Mouse (Mus musculus) lung, embryonic 15.5 days (tissue): ENCODE data around the gene Ache. TPM values are rescaled to one million over a fixed set of nuclear protein-coding genes. Genes with fewer than 3 reads are reported as not detected.

Experiments used
- ATAC-seq: fragments of 200-750 bp; cut with Nextera tagmentation; 2 replicates; pipeline ENCODE4 v1.8.0; 2017; ENCODE audit warnings: moderate number of reproducible peaks, borderline replicate concordance; ENCODE audit not compliant: low FRiP score, low TSS enrichment; ENCODE audit errors: extremely low read depth
- H3K27ac ChIP-seq: fragments of 300-500 bp; sonication (generic); 2 replicates; pipeline ENCODE4 v1.5.1; 2015; ENCODE audit warnings: moderate library complexity, mild to moderate bottlenecking, inconsistent platforms
- H3K27me3 ChIP-seq: fragments of 300-500 bp; sonication (generic); 2 replicates; pipeline ENCODE4 v1.6.1; 2015; ENCODE audit warnings: inconsistent platforms
- H3K36me3 ChIP-seq: fragments of 300-500 bp; sonication (generic); 2 replicates; pipeline ENCODE4 v1.6.1; 2015; ENCODE audit warnings: inconsistent platforms
- H3K4me1 ChIP-seq: fragments of 300-500 bp; sonication (generic); 2 replicates; pipeline ENCODE4 v1.6.1; 2015; ENCODE audit warnings: inconsistent platforms
- H3K4me2 ChIP-seq: fragments of 300-500 bp; sonication (generic); 2 replicates; pipeline ENCODE4 v1.6.1; 2015; ENCODE audit warnings: inconsistent platforms, mild to moderate bottlenecking, moderate library complexity
- H3K4me3 ChIP-seq: fragments of 300-500 bp; sonication (generic); 2 replicates; pipeline ENCODE4 v1.5.1; 2015; ENCODE audit warnings: mild to moderate bottlenecking, inconsistent platforms
- H3K9ac ChIP-seq: fragments of 300-500 bp; sonication (generic); 2 replicates; pipeline ENCODE4 v1.6.1; 2015; ENCODE audit warnings: inconsistent platforms
- H3K9me3 ChIP-seq: fragments of 300-500 bp; sonication (generic); 2 replicates; pipeline ENCODE4 v1.6.1; 2016; ENCODE audit warnings: inconsistent platforms
- WGBS: fragments of 180-500 bp; shearing (Covaris S2); methylation state at CpG from one replicate; pipeline ENCODE4 v1.1.7; 2015; 5-methylcytosine and 5-hydroxymethylcytosine counted together
- polyA plus RNA-seq: library from polyadenylated mRNA; unstranded; fragments of >200 nt; fragmentation: Nextera tagmentation; extraction: Ambion mirVana; gene quantifications from 2 replicates; pipeline ENCODE4 v1.2.1, GENCODE M21; 2015

Ache gene
- polyA plus RNA-seq, 1 experiment from 2014 or later: 3.9 TPM

DNA sequence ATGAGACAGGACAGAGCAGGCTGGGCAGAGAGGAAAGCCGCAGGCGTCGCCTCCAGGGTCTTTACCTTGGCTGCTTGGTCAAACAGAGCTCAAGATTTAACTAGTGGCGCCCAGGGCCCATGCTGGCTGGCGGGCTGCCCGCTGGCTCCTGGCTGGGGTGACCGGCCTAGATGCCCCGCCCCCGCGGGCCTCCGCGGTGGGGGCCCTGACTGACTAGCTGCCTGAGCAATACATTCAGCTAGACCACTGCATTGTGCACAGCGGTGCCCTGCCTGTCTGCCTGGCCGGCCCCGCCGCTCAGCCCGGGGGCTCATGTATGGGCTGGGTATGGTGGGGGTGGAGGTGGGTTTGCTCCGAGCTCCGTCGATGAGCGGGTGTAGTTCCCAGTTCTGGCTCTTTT is 13.9 kb downstream of the Ache start:
- Histone ChIP-seq H3K4me3 (no peak overlapping the region), H3K9me3 (no peaks in the 10 kb centered on the region), H3K4me2 (no peak overlapping the region), H3K4me1 (peaks cover 31% of the 10 kb centered on the region), H3K27me3 (no peaks in the 10 kb centered on the region), H3K36me3 (peaks cover 88% of the 10 kb centered on the region), H3K9ac (no peak overlapping the region), H3K27ac (no peak overlapping the region)
- WGBS: 72% methylated on average over 21 of the region's 21 CpGs
- ATAC-seq: peak; percentile 28; the same call in 1 of the 2 replicates

DNA sequence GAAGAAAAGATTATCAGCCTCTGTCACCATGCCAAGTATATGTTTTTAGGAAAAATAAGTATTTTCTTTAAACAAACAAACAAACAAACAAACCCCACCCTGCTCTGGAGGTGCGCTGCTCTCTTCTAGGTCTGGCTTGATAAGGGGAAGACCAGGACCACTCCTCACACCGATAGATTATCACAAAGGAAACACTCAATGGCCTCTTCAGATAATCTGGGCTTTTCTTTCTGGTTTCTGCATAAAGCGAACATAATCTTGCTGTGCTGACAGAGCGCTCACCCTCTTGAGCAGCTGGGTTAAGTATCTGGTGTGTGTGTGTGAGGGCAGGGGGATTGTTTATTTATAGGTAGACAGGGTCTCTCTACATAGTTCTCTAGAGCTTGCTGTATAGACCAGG is 16.3 kb downstream of the Ache start:
- peaks cover 68% of the 10 kb centered on the region for H3K36me3 ChIP-seq
- peaks cover 38% of the 10 kb centered on the region for H3K4me1 ChIP-seq
- no peaks in the 10 kb centered on the region for H3K27me3 ChIP-seq
- 58% methylated on average over 4 of the region's 4 CpGs for WGBS
- no peaks in the 10 kb centered on the region for H3K9me3 ChIP-seq
- H3K4me3 ChIP-seq: no peak overlapping the region
- ATAC-seq: no peak
- no peak overlapping the region for H3K27ac ChIP-seq
- no peak overlapping the region for H3K9ac ChIP-seq
- H3K4me2 ChIP-seq: no peak overlapping the region

- peaks cover 38% of the 10 kb centered on the region for H3K4me1 ChIP-seq
- no peak overlapping the region for H3K27ac ChIP-seq
- H3K4me2 ChIP-seq: no peak overlapping the region
- ATAC-seq: no peak
- H3K27me3 ChIP-seq: no peaks in the 10 kb centered on the region
- no peak overlapping the region for H3K9ac ChIP-seq
- no peaks in the 10 kb centered on the region for H3K9me3 ChIP-seq
- peaks cover 68% of the 10 kb centered on the region for H3K36me3 ChIP-seq
- 61% methylated on average over 3 of the region's 3 CpGs for WGBS
- no peak overlapping the region; the same call in 1 of the 2 replicates for H3K4me3 ChIP-seq
Measured at GRCm38 (mm10) chr5:137304165-137304564, 16.8 kb downstream of the Ache start.

GRCm38 (mm10) chr5:137304816-137305215 is 17.5 kb downstream of the Ache start:
- peaks cover 68% of the 10 kb centered on the region for H3K36me3 ChIP-seq
- 0 out of 2 replicates have a peak overlapping the region, but pooled peaks have one; percentile 95 for H3K9ac ChIP-seq
- peak overlapping the region; percentile 75 for H3K4me2 ChIP-seq

GRCm38 (mm10) chr5:137305822-137306221 is 18.5 kb downstream of the Ache start:
- Histone ChIP-seq H3K4me3 (peak overlapping the region; percentile 94), H3K4me1 (peaks cover 38% of the 10 kb centered on the region), H3K27ac (no peak overlapping the region), H3K27me3 (no peaks in the 10 kb centered on the region), H3K4me2 (peak overlapping the region; percentile 75), H3K9ac (peak overlapping the region; percentile 95), H3K36me3 (peaks cover 68% of the 10 kb centered on the region), H3K9me3 (no peaks in the 10 kb centered on the region)
- no peak for ATAC-seq
- WGBS: 49% methylated on average over 3 of the region's 3 CpGs

More at GRCm38 (mm10) chr5:137304816-137305215, 17.5 kb downstream of the Ache start:
- ATAC-seq: no peak
- Histone ChIP-seq H3K9me3 (no peaks in the 10 kb centered on the region), H3K4me1 (peaks cover 38% of the 10 kb centered on the region), H3K27me3 (no peaks in the 10 kb centered on the region), H3K4me3 (0 out of 2 replicates have a peak overlapping the region, but pooled peaks have one; percentile 0), H3K27ac (no peak overlapping the region)
- WGBS: 49% methylated on average over 4 of the region's 4 CpGs

DNA sequence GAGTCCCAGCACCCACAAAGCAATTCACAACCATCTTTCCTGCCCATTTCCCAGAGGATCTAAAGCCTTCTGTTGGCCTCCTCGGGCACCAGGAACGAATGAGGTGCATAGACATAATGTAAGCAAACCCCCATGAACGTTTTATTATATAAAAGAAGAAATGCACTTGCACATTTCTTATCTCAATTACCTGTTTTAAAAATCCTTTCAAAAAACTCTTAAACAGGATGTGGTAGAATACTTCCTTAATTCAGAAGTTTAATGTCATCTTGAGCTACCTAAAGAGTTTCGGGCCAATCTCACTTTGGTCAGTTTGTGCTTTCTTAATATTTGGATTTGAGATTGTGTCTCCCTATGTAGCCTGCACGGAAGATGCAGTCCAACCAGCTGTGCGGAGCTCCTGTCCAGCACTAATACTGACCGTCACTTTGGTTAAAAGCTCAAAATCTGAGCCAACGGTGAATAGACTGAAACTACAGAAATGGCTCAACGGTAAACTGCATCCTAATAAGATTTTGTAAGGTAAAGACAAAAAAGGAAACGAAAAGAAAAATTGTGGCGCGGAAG is 19.2 kb downstream of the Ache start:
- H3K9ac ChIP-seq: peak overlapping the region; percentile 95
- peaks cover 66% of the 10 kb centered on the region for H3K36me3 ChIP-seq
- 5% methylated on average over 12 of the region's 12 CpGs for WGBS
- peak overlapping the region; percentile 75 for H3K4me2 ChIP-seq
- H3K4me3 ChIP-seq: peak overlapping the region; percentile 94
- peaks cover 37% of the 10 kb centered on the region for H3K4me1 ChIP-seq
- H3K9me3 ChIP-seq: no peaks in the 10 kb centered on the region
- H3K27ac ChIP-seq: peak overlapping the region; percentile 97
- H3K27me3 ChIP-seq: no peaks in the 10 kb centered on the region
- ATAC-seq: no peak

- H3K4me3 ChIP-seq: peak within 1 kb of the TSS; percentile 94
- peaks cover 44% of the 10 kb centered on the region for H3K4me1 ChIP-seq
- peak within 1 kb of the TSS; percentile 75 for H3K4me2 ChIP-seq
- peak; percentile 86 for ATAC-seq
- H3K36me3 ChIP-seq: peaks cover 63% of the 10 kb centered on the region
- H3K9me3 ChIP-seq: no peaks in the 10 kb centered on the region
- H3K27ac ChIP-seq: peak within 1 kb of the TSS; percentile 97
- under 1% methylated on average over 57 of the region's 72 CpGs for whole genome bisulfite sequencing
- peak within 1 kb of the TSS; percentile 95 for H3K9ac ChIP-seq
- H3K27me3 ChIP-seq: no peaks in the 10 kb centered on the region
Measured at GRCm38 (mm10) chr5:137307071-137307912, 20.0 kb downstream of the Ache start, which contains the start of gene Srrt. Srrt (minus strand) TSS chr5:137307674.

- Histone ChIP-seq H3K36me3 (peaks cover 53% of the 10 kb centered on the region), H3K4me2 (peak overlapping the region; percentile 75), H3K9ac (peak overlapping the region; percentile 57; the same call in 1 of the 2 replicates), H3K9me3 (no peaks in the 10 kb centered on the region), H3K27me3 (no peaks in the 10 kb centered on the region), H3K27ac (peak overlapping the region; percentile 97), H3K4me3 (peak overlapping the region; percentile 94; the same call in 1 of the 2 replicates), H3K4me1 (peaks cover 54% of the 10 kb centered on the region)
- no peak for ATAC-seq
- WGBS: 93% methylated on average over 4 of the region's 4 CpGs
Measured at GRCm38 (mm10) chr5:137308356-137308755, 21.0 kb downstream of the Ache start.

- peak; percentile 63 for ATAC-seq
- Histone ChIP-seq H3K4me2 (peak overlapping the region; percentile 82), H3K4me3 (peak overlapping the region; percentile 81), H3K4me1 (peaks cover 36% of the 10 kb centered on the region), H3K9ac (peak overlapping the region; percentile 93), H3K9me3 (no peaks in the 10 kb centered on the region), H3K36me3 (peaks cover 36% of the 10 kb centered on the region), H3K27ac (peak overlapping the region; percentile 95), H3K27me3 (no peaks in the 10 kb centered on the region)
- 1% methylated on average over 22 of the region's 22 CpGs for WGBS
Measured at GRCm38 (mm10) chr5:137313466-137314192, 26.3 kb downstream of the Ache start.

- H3K9ac ChIP-seq: peak within 1 kb of the TSS; percentile 93
- H3K9me3 ChIP-seq: no peaks in the 10 kb centered on the region
- peak within 1 kb of the TSS; percentile 95 for H3K27ac ChIP-seq
- peaks cover 30% of the 10 kb centered on the region for H3K36me3 ChIP-seq
- peak within 1 kb of the TSS; percentile 82 for H3K4me2 ChIP-seq
- peak; percentile 93 for ATAC-seq
- WGBS: 15% methylated on average over 30 of the region's 30 CpGs
- peaks cover 36% of the 10 kb centered on the region for H3K4me1 ChIP-seq
- H3K27me3 ChIP-seq: no peaks in the 10 kb centered on the region
- peak within 1 kb of the TSS; percentile 81 for H3K4me3 ChIP-seq
Measured at GRCm38 (mm10) chr5:137314193-137315083, 27.1 kb downstream of the Ache start, which contains the start of gene Trip6. Trip6 (minus strand) TSS chr5:137314404.
